Mouse (Mus musculus): ENCODE data around the gene Ugt1a2.

Ugt1a2 gene

GRCm38 (mm10) chr1:88258361-88258760 is 58.0 kb downstream of the Ugt1a2 start:
- no peak for DNase-seq (ENCODE audit: low spot score)

- no peak for DNase-seq (ENCODE audit: low spot score)
These were observed 58.7 kb downstream of the Ugt1a2 start for GRCm38 (mm10) chr1:88258881-88259642.

- no peak for DNase-seq (ENCODE audit: low spot score)
These were observed 59.2 kb downstream of the Ugt1a2 start for GRCm38 (mm10) chr1:88259643-88260024.

DNA sequence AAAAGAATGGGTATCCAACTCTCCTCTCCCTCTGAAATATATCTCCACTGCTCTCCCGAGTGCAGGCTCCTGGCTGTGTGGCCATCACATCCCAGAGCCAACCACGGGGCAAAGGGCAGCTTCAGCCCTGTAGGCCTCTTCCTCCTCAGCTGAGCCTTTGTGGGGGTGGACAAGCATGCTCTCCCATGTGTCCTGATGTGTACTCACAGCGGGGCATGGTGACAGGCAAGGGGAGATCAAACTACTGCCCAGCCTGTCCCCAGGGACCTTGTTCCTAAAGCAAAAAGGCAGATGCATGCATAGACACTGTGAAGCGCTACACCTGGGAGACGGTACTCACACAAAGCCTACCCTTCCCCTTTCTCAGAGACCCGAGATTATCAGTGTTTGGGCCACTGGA is 59.7 kb downstream of the Ugt1a2 start:
- DNase-seq (ENCODE audit: low spot score) = no peak

- no peak for DNase-seq (ENCODE audit: low spot score)
These were observed 60.4 kb downstream of the Ugt1a2 start for GRCm38 (mm10) chr1:88260604-88261377.

DNA sequence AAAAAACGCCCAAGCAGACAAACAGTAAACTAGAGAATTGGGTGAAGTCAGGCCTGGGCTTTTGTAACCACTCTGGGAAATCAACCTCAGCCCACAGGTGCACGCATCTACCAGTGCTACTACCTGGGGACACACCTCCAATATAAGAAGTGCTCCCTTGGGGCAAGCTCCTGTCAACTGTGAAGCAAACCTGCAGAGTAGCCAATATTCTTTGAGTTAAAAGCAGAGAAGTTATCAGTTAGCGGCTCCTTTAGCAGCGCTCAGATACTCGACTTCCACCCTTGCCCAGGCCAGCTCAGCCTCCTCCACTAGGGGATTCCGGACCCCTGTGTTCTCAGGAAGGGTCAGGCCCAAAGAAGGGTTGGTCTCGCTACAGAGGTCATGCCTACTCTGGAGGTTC is 61.3 kb downstream of the Ugt1a2 start:
- no peak for DNase-seq (ENCODE audit: low spot score)

DNA sequence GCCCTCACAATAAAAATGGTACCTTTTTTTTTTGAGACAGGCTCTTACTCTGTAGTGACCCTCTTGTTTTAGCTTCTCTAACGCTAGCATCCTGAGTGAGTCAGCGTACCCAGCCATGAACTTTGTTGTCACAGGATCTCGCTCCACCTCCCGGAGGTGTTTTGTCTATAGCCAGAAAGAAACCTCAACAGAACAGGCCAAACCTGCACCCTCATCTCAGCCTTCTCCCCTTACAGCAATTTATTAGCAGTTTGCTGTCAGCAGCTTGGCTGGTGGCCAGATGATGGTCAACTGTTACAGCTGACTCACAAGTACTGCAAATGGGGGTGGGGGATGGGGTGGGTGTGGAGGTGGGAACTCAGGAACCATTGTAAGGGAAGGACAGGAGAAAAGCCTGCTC is 61.9 kb downstream of the Ugt1a2 start:
- peak; percentile 83 for DNase-seq (ENCODE audit: low spot score)

DNA sequence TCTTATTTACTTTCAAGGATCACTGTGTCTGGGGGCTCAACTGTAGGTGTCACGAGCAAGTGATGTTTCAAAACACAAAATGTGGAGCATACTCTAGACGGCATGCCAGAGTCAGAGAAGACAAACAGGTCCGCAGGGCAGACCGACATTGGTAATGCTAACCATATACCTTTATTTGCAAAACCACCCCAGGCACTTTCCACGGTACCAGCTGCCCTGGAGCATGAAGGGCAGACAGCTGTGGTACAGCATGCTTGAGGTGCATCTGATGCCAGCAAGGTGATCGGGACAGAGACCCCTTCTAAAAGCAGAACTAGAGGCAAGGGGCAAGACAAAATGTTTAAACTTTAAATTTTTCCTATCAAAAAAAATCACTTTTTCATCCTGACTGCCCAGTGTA is 62.6 kb downstream of the Ugt1a2 start:
- no peak for DNase-seq (ENCODE audit: low spot score)

DNA sequence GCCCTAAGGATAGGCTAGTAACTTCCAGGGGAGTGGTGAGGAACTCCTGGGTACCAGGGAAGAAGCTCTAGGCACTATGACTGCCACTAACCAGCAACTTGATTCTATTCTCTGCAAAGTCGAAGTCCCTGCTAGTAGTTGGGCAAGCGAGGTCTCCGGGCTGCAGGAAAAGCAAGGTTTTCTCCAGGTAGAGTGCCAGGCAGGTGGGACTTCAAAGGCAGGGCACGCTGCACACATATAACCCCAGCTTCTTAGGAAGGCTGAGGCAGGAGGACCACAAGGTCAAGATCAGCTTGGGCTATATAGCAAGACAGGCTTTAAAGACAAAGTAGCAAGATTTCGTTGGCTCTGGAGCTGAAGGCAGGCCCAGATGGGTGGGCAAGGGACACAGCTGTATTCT is 63.4 kb downstream of the Ugt1a2 start:
- no peak for DNase-seq (ENCODE audit: low spot score)

DNA sequence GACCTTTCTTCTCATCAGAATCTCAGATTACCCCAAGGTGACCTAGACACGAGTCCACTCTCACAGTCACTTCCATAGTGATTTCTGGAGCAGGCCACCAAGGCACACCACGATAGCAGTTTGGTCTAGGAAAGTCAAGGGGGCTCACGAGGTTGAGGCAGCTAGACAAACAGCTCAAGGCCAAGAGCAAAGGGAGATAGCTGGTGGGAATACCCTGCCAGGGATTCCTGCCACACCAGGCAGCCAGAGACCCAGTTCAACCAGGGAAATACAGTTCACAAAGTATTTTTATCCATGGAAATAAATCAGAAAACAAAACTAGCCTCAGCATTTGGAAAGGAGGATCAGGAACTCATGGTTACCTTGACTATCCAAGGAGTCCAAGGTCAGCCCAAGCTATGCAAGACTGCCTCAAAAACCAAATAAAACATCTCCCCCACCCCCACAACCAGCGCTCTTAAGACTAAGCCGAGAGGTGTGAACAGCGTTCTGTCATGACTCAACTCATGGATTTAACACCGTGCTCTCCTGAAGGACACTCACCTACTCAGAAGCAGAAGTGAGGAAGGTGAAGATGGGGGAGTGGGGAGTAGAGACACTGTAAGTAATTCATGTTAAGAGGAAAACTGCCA is 64.0 kb downstream of the Ugt1a2 start:
- DNase-seq (ENCODE audit: low spot score) = no peak

- DNase-seq (ENCODE audit: low spot score) = no peak
These were observed 64.5 kb downstream of the Ugt1a2 start for GRCm38 (mm10) chr1:88264869-88265240.

- no peak for DNase-seq (ENCODE audit: low spot score)
These were observed 65.7 kb downstream of the Ugt1a2 start for GRCm38 (mm10) chr1:88266123-88266522.

- DNase-seq (ENCODE audit: low spot score) = no peak
These were observed 67.1 kb downstream of the Ugt1a2 start for GRCm38 (mm10) chr1:88267489-88267888.

DNA sequence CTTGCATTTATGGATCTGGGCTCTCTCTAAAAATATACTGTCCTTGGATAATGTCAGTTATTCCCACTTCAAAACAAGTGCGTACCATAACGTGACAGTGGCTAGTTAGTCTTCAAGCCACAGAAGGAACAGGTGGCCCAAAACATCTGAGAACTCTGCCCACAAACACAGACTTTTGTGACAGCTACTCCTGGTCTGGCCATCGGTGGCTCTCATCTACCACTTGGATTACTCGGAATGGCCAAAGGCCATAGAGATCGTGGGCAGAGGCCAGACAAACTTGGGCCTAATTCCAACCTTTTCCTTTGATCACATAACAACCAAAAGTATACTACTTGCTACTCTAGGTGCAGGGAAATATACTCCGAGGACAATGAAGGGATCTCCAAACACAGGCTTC is 67.7 kb downstream of the Ugt1a2 start:
- DNase-seq (ENCODE audit: low spot score) = no peak

Data from adipocyte (in vitro differentiated cells).